Mouse (Mus musculus): ENCODE measurements around the gene Poln. TPM values are rescaled to one million over a fixed set of nuclear protein-coding genes. Genes with fewer than 3 reads are reported as not detected.

Poln gene
- polyA plus RNA-seq, 1 experiment from 2014 or later: 0.55 TPM

DNA sequence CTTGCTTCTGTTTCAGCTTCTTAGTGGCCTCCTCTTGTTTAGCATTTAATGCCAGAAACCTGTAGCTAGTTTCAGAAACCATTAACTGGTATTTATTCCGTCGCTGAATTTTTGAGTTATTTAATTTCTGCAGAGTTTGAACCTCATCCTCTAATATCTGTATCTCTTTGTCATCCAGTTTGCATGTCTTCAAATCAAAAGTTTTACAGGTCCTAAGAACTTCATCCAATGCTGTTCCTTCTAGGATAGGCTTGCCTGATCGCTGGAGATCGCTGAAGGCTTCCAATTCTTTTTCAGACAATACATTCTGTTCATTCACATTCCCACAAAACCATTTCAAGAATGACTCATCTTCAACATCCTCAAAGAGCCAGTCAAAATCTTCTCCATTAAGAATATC is 1.4 kb downstream of the Poln start:
- H3K4me2 ChIP-seq (ENCODE audit: low read length): no peak overlapping the region
- H3K9me3 ChIP-seq (replicated peaks; ENCODE audit: low read length): no peaks in the 10 kb centered on the region
- H3K4me1 ChIP-seq (replicated peaks; ENCODE audit: insufficient read depth, low read length): no peaks in the 10 kb centered on the region; the same call in 1 of the 2 replicates
- ATAC-seq (replicated peaks; ENCODE audit: low FRiP score, low read depth) (no peak), DNase-seq (ENCODE audit: low spot score) (no peak)
- 0 out of 2 replicates have a peak, but pooled peaks cover under 1% of the 10 kb centered on the region for H3K36me3 ChIP-seq (ENCODE audit: insufficient read depth, low read length)
- 86% methylated on average over 4 of the region's 4 CpGs for WGBS
- H3K9ac ChIP-seq (ENCODE audit: low read depth, low read length): 0 out of 2 replicates have a peak overlapping the region, but pooled peaks have one; percentile 27
- H3K27ac ChIP-seq: no peak overlapping the region
- no peaks in the 10 kb centered on the region for H3K27me3 ChIP-seq (ENCODE audit: insufficient read depth, low read length)
- TF ChIP-seq CTCF (IDR thresholded peaks at IDR 0.05; ENCODE audit: low read depth): no peak
- H3K4me3 ChIP-seq (replicated peaks; ENCODE audit: low read depth, low read length): no peak overlapping the region

DNA sequence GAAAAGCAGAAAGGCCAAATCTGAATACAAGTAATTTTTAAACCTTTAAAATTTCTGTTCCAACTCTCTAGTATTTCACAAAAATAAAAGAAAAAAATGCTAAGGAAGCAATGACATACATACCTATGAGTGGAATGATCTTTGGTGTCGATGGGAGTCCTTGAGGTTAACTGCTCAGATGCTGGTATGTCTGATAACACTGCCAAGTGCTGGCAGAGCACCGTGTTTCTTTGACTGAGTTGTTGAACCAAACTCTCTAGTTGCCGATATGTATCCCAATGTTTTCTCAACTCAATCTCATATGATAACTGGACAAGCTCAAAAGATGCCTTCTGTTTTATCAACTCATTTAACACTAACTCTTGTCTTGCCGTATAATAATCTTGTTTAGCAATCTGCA is 3.5 kb downstream of the Poln start:
- Histone ChIP-seq H3K4me2 (ENCODE audit: low read length) (no peak overlapping the region), H3K4me3 (replicated peaks; ENCODE audit: low read depth, low read length) (no peak overlapping the region), H3K27ac (no peak overlapping the region), H3K27me3 (ENCODE audit: insufficient read depth, low read length) (no peaks in the 10 kb centered on the region), H3K4me1 (replicated peaks; ENCODE audit: insufficient read depth, low read length) (no peaks in the 10 kb centered on the region), H3K9ac (ENCODE audit: low read depth, low read length) (no peak overlapping the region), H3K36me3 (ENCODE audit: insufficient read depth, low read length) (0 out of 2 replicates have a peak, but pooled peaks cover 4% of the 10 kb centered on the region), H3K9me3 (replicated peaks; ENCODE audit: low read length) (no peaks in the 10 kb centered on the region)
- DNase-seq (ENCODE audit: low spot score) (no peak), ATAC-seq (replicated peaks; ENCODE audit: low FRiP score, low read depth) (no peak)
- no peak for TF ChIP-seq CTCF (IDR thresholded peaks at IDR 0.05; ENCODE audit: low read depth)
- 81% methylated on average over 4 of the region's 4 CpGs for WGBS

DNA sequence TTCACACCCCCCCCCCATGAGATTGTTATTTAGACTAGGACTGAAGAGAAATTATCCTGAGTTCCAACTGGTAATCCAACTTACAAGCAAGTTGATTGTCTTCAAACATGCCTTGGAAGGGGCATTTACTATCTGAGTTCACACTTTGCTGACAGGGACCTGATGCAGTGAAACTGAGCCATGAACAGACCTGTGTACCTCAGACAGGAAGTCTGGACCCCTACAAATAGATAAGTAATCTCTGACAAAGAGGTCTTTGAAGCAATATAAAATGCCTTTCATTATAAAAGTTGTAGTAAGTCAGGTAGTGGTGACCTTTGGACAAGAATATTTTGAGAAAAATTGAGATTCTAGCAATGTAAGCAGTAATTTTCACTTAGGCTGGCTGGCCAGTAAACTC is 20.8 kb downstream of the Poln start:
- H3K9ac ChIP-seq (ENCODE audit: low read depth, low read length): no peak overlapping the region
- no peak overlapping the region for H3K27ac ChIP-seq
- ATAC-seq (replicated peaks; ENCODE audit: low FRiP score, low read depth) (no peak), DNase-seq (ENCODE audit: low spot score) (no peak)
- no peaks in the 10 kb centered on the region for H3K36me3 ChIP-seq (ENCODE audit: insufficient read depth, low read length)
- H3K4me1 ChIP-seq (replicated peaks; ENCODE audit: insufficient read depth, low read length): no peaks in the 10 kb centered on the region
- no peaks in the 10 kb centered on the region for H3K9me3 ChIP-seq (replicated peaks; ENCODE audit: low read length)
- TF ChIP-seq CTCF (IDR thresholded peaks at IDR 0.05; ENCODE audit: low read depth): no peak
- H3K27me3 ChIP-seq (ENCODE audit: insufficient read depth, low read length): no peaks in the 10 kb centered on the region
- H3K4me2 ChIP-seq (ENCODE audit: low read length): no peak overlapping the region
- H3K4me3 ChIP-seq (replicated peaks; ENCODE audit: low read depth, low read length): no peak overlapping the region

DNA sequence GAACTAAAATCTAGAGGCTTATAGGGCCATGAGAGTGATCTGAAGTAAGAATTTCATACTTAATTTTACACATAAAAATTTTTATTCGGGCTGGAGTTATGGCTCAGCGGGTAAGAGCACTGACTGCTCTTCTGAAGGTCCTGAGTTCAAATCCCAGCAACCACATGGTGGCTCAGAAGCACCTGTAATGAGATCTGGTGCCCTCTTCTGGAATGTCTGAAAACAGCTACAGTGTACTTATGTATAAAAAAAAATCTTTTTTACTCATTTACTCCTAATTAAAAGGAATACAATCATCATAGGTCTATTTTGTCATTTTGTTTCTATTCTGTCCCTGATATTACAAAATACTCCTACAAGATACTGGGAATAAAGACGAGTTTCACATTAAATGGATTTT is 21.7 kb downstream of the Poln start:
- H3K4me1 ChIP-seq (replicated peaks; ENCODE audit: insufficient read depth, low read length): no peaks in the 10 kb centered on the region
- H3K4me3 ChIP-seq (replicated peaks; ENCODE audit: low read depth, low read length): no peak overlapping the region
- ATAC-seq (replicated peaks; ENCODE audit: low FRiP score, low read depth) (no peak), DNase-seq (ENCODE audit: low spot score) (no peak)
- H3K4me2 ChIP-seq (ENCODE audit: low read length): no peak overlapping the region
- H3K27ac ChIP-seq: no peak overlapping the region
- peak; percentile 12; the same call in 1 of the 2 replicates for TF ChIP-seq CTCF (IDR thresholded peaks at IDR 0.05; ENCODE audit: low read depth)
- 95% methylated on average over 3 of the region's 3 CpGs for whole genome bisulfite sequencing
- H3K27me3 ChIP-seq (ENCODE audit: insufficient read depth, low read length): no peaks in the 10 kb centered on the region
- no peak overlapping the region for H3K9ac ChIP-seq (ENCODE audit: low read depth, low read length)
- H3K9me3 ChIP-seq (replicated peaks; ENCODE audit: low read length): no peaks in the 10 kb centered on the region
- H3K36me3 ChIP-seq (ENCODE audit: insufficient read depth, low read length): no peaks in the 10 kb centered on the region

DNA sequence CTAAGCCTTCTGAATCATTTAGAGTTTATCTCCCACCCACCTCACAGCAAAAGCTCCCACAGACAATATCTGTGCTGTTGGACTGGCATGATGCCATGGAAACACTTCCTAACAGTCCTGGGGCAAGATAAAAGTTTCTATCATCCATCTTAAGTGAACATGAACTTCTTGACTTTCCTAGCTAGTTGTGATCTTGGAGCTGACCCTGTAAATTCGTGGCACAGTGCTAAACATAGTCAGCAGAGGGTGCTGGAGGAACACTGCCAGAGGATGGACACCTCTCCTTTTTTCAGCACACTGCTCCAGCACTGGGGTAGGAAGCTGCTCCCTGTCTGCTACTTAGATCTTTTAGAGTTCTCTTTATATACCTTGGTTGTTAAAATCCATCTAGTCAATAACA is 29.5 kb downstream of the Poln start:
- H3K36me3 ChIP-seq (ENCODE audit: insufficient read depth, low read length): no peaks in the 10 kb centered on the region
- H3K4me2 ChIP-seq (ENCODE audit: low read length): no peak overlapping the region
- DNase-seq (ENCODE audit: low spot score): peak; percentile 73
- no peaks in the 10 kb centered on the region for H3K9me3 ChIP-seq (replicated peaks; ENCODE audit: low read length)
- no peak overlapping the region for H3K4me3 ChIP-seq (replicated peaks; ENCODE audit: low read depth, low read length)
- H3K9ac ChIP-seq (ENCODE audit: low read depth, low read length): no peak overlapping the region
- no peak for ATAC-seq (replicated peaks; ENCODE audit: low FRiP score, low read depth)
- H3K4me1 ChIP-seq (replicated peaks; ENCODE audit: insufficient read depth, low read length): no peaks in the 10 kb centered on the region
- TF ChIP-seq CTCF (IDR thresholded peaks at IDR 0.05; ENCODE audit: low read depth): peak; percentile 87
- no peaks in the 10 kb centered on the region for H3K27me3 ChIP-seq (ENCODE audit: insufficient read depth, low read length)
- 3% methylated on average over 1 of the region's 1 CpGs for WGBS
- no peak overlapping the region for H3K27ac ChIP-seq

DNA sequence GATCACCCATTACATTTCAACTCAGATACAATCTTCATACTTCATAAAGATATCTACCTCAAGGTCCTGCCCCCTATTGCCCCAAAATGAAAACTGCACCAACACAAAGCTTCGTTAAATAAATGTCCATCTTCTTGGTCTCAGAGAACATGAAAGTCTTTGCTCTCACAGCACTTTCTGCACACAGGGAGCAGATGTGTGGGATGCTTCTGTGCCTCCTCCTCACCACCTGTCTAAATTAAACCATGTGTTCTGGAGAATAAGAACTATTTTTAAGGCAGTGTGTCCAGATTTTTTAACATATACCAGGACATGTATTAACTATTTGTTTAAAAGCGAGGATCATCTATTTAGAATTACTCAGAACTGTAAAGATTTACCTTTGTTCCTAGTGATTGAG is 36.5 kb downstream of the Poln start:
- ATAC-seq (replicated peaks; ENCODE audit: low FRiP score, low read depth) (no peak), DNase-seq (ENCODE audit: low spot score) (no peak)
- no peaks in the 10 kb centered on the region for H3K27me3 ChIP-seq (ENCODE audit: insufficient read depth, low read length)
- H3K27ac ChIP-seq: no peak overlapping the region
- no peak for TF ChIP-seq CTCF (IDR thresholded peaks at IDR 0.05; ENCODE audit: low read depth)
- H3K36me3 ChIP-seq (ENCODE audit: insufficient read depth, low read length): no peaks in the 10 kb centered on the region
- no peak overlapping the region for H3K4me2 ChIP-seq (ENCODE audit: low read length)
- no peaks in the 10 kb centered on the region for H3K9me3 ChIP-seq (replicated peaks; ENCODE audit: low read length)
- H3K4me1 ChIP-seq (replicated peaks; ENCODE audit: insufficient read depth, low read length): no peaks in the 10 kb centered on the region
- no peak overlapping the region for H3K4me3 ChIP-seq (replicated peaks; ENCODE audit: low read depth, low read length)
- no peak overlapping the region for H3K9ac ChIP-seq (ENCODE audit: low read depth, low read length)
- WGBS: 64% methylated on average over 2 of the region's 2 CpGs

DNA sequence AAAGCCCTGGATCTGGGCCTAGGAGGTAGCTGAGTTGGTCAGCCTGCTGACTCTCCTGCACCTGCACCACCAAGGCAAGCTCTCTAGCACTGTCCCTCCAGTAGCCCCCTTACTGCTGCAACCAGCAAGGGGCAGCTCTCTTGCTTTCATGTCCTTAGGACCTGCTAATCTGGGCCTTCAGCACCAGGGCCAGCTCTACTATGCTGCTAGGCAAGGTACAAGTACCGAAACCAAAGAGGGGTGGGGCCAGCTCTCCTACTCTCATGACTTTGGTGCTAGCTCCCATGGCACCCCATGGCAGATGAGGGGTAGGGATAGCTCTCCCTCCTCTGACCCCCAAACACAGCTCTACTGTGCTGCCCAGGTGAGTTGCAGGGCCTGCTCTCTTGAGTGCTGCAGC is 45.1 kb downstream of the Poln start:
- TF ChIP-seq CTCF (IDR thresholded peaks at IDR 0.05; ENCODE audit: low read depth): no peak
- no peaks in the 10 kb centered on the region for H3K27me3 ChIP-seq (ENCODE audit: insufficient read depth, low read length)
- no peak overlapping the region for H3K9ac ChIP-seq (ENCODE audit: low read depth, low read length)
- 17% methylated on average over 1 of the region's 1 CpGs for WGBS
- no peak overlapping the region for H3K4me2 ChIP-seq (ENCODE audit: low read length)
- H3K4me3 ChIP-seq (replicated peaks; ENCODE audit: low read depth, low read length): no peak overlapping the region
- peak; percentile 16 for DNase-seq (ENCODE audit: low spot score)
- H3K27ac ChIP-seq: no peak overlapping the region
- H3K9me3 ChIP-seq (replicated peaks; ENCODE audit: low read length): no peaks in the 10 kb centered on the region
- no peak for ATAC-seq (replicated peaks; ENCODE audit: low FRiP score, low read depth)
- H3K36me3 ChIP-seq (ENCODE audit: insufficient read depth, low read length): no peaks in the 10 kb centered on the region
- H3K4me1 ChIP-seq (replicated peaks; ENCODE audit: insufficient read depth, low read length): no peaks in the 10 kb centered on the region
